Mouse (Mus musculus): ENCODE data around the gene Thbs3. TPM values are rescaled to one million over a fixed set of nuclear protein-coding genes. Genes with fewer than 3 reads are reported as not detected.

The Thbs3 gene
- total RNA-seq, 1 experiment: 36.9 TPM

GRCm38 (mm10) chr3:89227307-89228179 lies 12.6 kb downstream of the Thbs3 start:
- Histone ChIP-seq H3K27ac (ENCODE audit: insufficient read depth, low read depth, low read length, poor library complexity, severe bottlenecking) (0 out of 2 replicates have a peak overlapping the region, but pooled peaks have one; percentile 22), H3K4me3 (ENCODE audit: insufficient read depth in 1 of 2, low read depth in 1 of 2, low read length in 2 of 2, poor library complexity in 1 of 2, severe bottlenecking in 1 of 2) (peak overlapping the region; percentile 58 to 77), H3K4me1 (ENCODE audit: control insufficient read depth in 2 of 2, insufficient read depth in 2 of 2, low read length in 2 of 2, poor library complexity in 1 of 2) (peaks cover 13 to 39% of the 10 kb centered on the region in 2 experiments), H3K9me3 (ENCODE audit: control insufficient read depth, insufficient read depth, low read depth, low read length) (no peaks in the 10 kb centered on the region), H3K36me3 (ENCODE audit: control insufficient read depth, insufficient read depth, low read length, poor library complexity, severe bottlenecking) (0 out of 2 replicates have a peak, but pooled peaks cover 6% of the 10 kb centered on the region), H3K9ac (ENCODE audit: insufficient read depth, low read depth, low read length, poor library complexity, severe bottlenecking) (peak overlapping the region; percentile 54; the same call in 1 of the 2 replicates)
- in situ Hi-C loops (cut with MboI; ENCODE audit: low sequenced_read_pairs in 2 of 2, unreplicated experiment in 2 of 2): no loop called here
- DNase-seq (ENCODE audit: low read depth, low spot score): peak; percentile 97
- no peak for TF ChIP-seq ZC3H11A (IDR thresholded peaks at IDR 0.05; ENCODE audit: borderline replicate concordance, low read depth, low read length)
- no peak for TF ChIP-seq MAFK (IDR thresholded peaks at IDR 0.05; ENCODE audit: insufficient read depth, low read depth, low read length)
- TF ChIP-seq CHD2 (IDR thresholded peaks at IDR 0.05; ENCODE audit: low read depth, low read length): no peak
- no peak for TF ChIP-seq HCFC1 (IDR thresholded peaks at IDR 0.05; ENCODE audit: borderline replicate concordance, insufficient read depth, low read length)

DNA sequence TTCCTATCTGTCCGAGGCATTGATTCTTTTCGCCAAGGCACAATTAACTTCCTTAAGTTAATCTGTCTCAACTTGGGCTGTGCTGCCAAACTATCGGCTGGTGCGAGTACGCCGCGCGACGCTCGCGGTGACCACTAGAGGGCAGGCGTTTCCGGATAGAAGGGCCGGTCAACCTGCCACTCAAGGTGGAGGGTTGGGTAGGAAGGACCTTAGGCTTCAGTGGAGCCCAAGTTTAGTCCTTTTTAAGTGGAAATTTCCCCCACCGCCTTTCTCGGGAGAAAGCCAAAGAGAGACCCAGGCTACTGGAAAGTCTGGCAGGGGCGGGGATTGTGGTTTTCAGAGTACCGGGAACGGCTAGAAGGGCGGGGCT lies 13.2 kb downstream of the Thbs3 start:
- peak overlapping the region; percentile 62; the same call in 1 of the 2 replicates for H3K27ac ChIP-seq (ENCODE audit: insufficient read depth, low read depth, low read length, poor library complexity, severe bottlenecking)
- in situ Hi-C loops (cut with MboI; ENCODE audit: low sequenced_read_pairs in 2 of 2, unreplicated experiment in 2 of 2): no loop called here

DNA sequence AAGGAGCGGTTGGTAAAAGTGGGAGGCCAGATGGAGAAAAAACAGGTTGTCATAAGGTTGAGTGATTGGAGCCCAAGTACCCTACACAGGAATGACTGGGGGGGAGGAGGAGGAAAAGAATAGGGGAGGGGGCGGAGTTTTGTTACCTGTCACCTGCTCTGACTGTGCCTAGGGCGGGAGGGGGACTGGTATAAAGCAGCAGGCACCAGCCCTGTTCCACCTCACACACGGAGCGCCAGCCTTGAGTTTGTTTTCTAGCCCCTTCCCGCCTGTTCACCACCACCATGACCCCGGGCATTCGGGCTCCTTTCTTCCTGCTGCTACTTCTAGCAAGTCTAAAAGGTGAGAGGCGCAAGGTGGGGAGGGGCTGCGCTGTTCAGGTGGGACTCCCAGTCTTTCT lies 13.9 kb downstream of the Thbs3 start, which contains the start of gene Muc1:
Gene Muc1, plus strand, starts transcription at position 222 of the 400 bp plus-strand sequence.
- H3K9ac ChIP-seq (ENCODE audit: insufficient read depth, low read depth, low read length, poor library complexity, severe bottlenecking): peak within 1 kb of the TSS; percentile 39; the same call in 1 of the 2 replicates
- peak within 1 kb of the TSS; percentile 47 to 77 for H3K4me3 ChIP-seq (ENCODE audit: insufficient read depth in 1 of 2, low read depth in 1 of 2, low read length in 2 of 2, poor library complexity in 1 of 2, severe bottlenecking in 1 of 2)
- 0 out of 2 replicates have a peak, but pooled peaks cover 3% of the 10 kb centered on the region for H3K36me3 ChIP-seq (ENCODE audit: control insufficient read depth, insufficient read depth, low read length, poor library complexity, severe bottlenecking)
- H3K9me3 ChIP-seq (ENCODE audit: control insufficient read depth, insufficient read depth, low read depth, low read length): no peaks in the 10 kb centered on the region
- H3K27ac ChIP-seq (ENCODE audit: insufficient read depth, low read depth, low read length, poor library complexity, severe bottlenecking): peak within 1 kb of the TSS; percentile 62; the same call in 1 of the 2 replicates
- in situ Hi-C loops (cut with MboI; ENCODE audit: low sequenced_read_pairs in 2 of 2, unreplicated experiment in 2 of 2): no loop called here
- TF ChIP-seq CHD2 (IDR thresholded peaks at IDR 0.05; ENCODE audit: low read depth, low read length) (no peak), ZNF384 (IDR thresholded peaks at IDR 0.05; ENCODE audit: low read depth, low read length) (no peak), MAFK (IDR thresholded peaks at IDR 0.05; ENCODE audit: insufficient read depth, low read depth, low read length) (no peak), ZC3H11A (IDR thresholded peaks at IDR 0.05; ENCODE audit: borderline replicate concordance, low read depth, low read length) (no peak), HCFC1 (IDR thresholded peaks at IDR 0.05; ENCODE audit: borderline replicate concordance, insufficient read depth, low read length) (no peak)
- peaks cover 14 to 39% of the 10 kb centered on the region in 2 experiments for H3K4me1 ChIP-seq (ENCODE audit: control insufficient read depth in 2 of 2, insufficient read depth in 2 of 2, low read length in 2 of 2, poor library complexity in 1 of 2)
- no peak for DNase-seq (ENCODE audit: low read depth, low spot score)

More for the DNA sequence above, 13.2 kb downstream of the Thbs3 start:
- DNase-seq (ENCODE audit: low read depth, low spot score): peak; percentile 83
- Histone ChIP-seq H3K9me3 (ENCODE audit: control insufficient read depth, insufficient read depth, low read depth, low read length) (no peaks in the 10 kb centered on the region), H3K9ac (ENCODE audit: insufficient read depth, low read depth, low read length, poor library complexity, severe bottlenecking) (peak overlapping the region; percentile 39; the same call in 1 of the 2 replicates), H3K4me1 (ENCODE audit: control insufficient read depth in 2 of 2, insufficient read depth in 2 of 2, low read length in 2 of 2, poor library complexity in 1 of 2) (peaks cover 13 to 39% of the 10 kb centered on the region in 2 experiments), H3K36me3 (ENCODE audit: control insufficient read depth, insufficient read depth, low read length, poor library complexity, severe bottlenecking) (0 out of 2 replicates have a peak, but pooled peaks cover 4% of the 10 kb centered on the region), H3K4me3 (ENCODE audit: insufficient read depth in 1 of 2, low read depth in 1 of 2, low read length in 2 of 2, poor library complexity in 1 of 2, severe bottlenecking in 1 of 2) (peak overlapping the region; percentile 47 to 77)
- TF ChIP-seq ZNF384 (IDR thresholded peaks at IDR 0.05; ENCODE audit: low read depth, low read length): no peak
- 0 out of 2 replicates have a peak, but pooled peaks have one; percentile 41 for TF ChIP-seq HCFC1 (IDR thresholded peaks at IDR 0.05; ENCODE audit: borderline replicate concordance, insufficient read depth, low read length)
- no peak for TF ChIP-seq ZC3H11A (IDR thresholded peaks at IDR 0.05; ENCODE audit: borderline replicate concordance, low read depth, low read length)

- in situ Hi-C loops (cut with MboI; ENCODE audit: low sequenced_read_pairs in 2 of 2, unreplicated experiment in 2 of 2): no loop called here
- no peak overlapping the region for H3K4me3 ChIP-seq (ENCODE audit: insufficient read depth in 1 of 2, low read depth in 1 of 2, low read length in 2 of 2, poor library complexity in 1 of 2, severe bottlenecking in 1 of 2)
- H3K27ac ChIP-seq (ENCODE audit: insufficient read depth, low read depth, low read length, poor library complexity, severe bottlenecking): no peak overlapping the region
- H3K4me1 ChIP-seq (ENCODE audit: control insufficient read depth in 2 of 2, insufficient read depth in 2 of 2, low read length in 2 of 2, poor library complexity in 1 of 2): peaks cover 15 to 36% of the 10 kb centered on the region in 2 experiments
- no peaks in the 10 kb centered on the region for H3K9me3 ChIP-seq (ENCODE audit: control insufficient read depth, insufficient read depth, low read depth, low read length)
- H3K36me3 ChIP-seq (ENCODE audit: control insufficient read depth, insufficient read depth, low read length, poor library complexity, severe bottlenecking): 0 out of 2 replicates have a peak, but pooled peaks cover under 1% of the 10 kb centered on the region
- H3K9ac ChIP-seq (ENCODE audit: insufficient read depth, low read depth, low read length, poor library complexity, severe bottlenecking): no peak overlapping the region
- TF ChIP-seq HCFC1 (IDR thresholded peaks at IDR 0.05; ENCODE audit: borderline replicate concordance, insufficient read depth, low read length) (no peak), ZNF384 (IDR thresholded peaks at IDR 0.05; ENCODE audit: low read depth, low read length) (no peak), MAFK (IDR thresholded peaks at IDR 0.05; ENCODE audit: insufficient read depth, low read depth, low read length) (no peak)
- no peak for DNase-seq (ENCODE audit: low read depth, low spot score)
Observed at GRCm38 (mm10) chr3:89229276-89229675, 14.3 kb downstream of the Thbs3 start.
